18 mouse cellular contexts compared by ENCODE assay signal in the genomic region with DNA sequence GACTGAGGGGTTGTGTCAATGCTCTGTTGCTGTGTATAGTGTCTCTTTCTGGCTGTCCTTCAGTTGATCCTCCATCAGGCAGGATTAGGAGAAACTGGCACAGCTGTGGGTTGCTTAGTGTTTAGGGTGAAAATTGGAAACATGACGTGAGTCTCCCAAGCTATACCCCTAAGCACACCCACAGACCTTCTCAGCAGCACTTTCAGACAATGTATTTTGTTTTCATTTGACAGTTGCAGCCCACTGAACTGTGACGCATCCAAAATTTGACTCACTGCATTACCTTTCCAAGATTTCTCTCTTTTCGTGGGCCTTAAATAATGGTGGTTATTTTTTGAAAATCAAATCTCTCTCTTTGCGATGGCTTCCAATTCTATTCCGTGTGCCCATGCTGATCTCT.
DNase-seq lines count a peak whose midpoint lies in the region.
"Had no signal": no experiment of that assay in that cellular context is flagged by ENCODE, and none has a peak within 500 bp of the region (broad histone marks: within the 10 kb centered on the region; RNA-seq: fewer than 3 reads in every experiment).

No protein-coding gene starts in this region.

- DNase-seq in frontal cortex, adult 2 months (ENCODE audit: extremely low spot score in 1 of 2, low spot score in 1 of 2), result peak; percentile 35 to 67
- DNase-seq in frontal cortex, postnatal 10 days (ENCODE audit: low spot score in 2 of 2), result no peak
- peak; percentile 45 for DNase-seq in left cerebral cortex, adult 11 months (ENCODE audit: low spot score)
- no peak for DNase-seq in left cerebral cortex, postnatal 4 days
- DNase-seq in right cerebral cortex, postnatal 25 days, result peak; percentile 34
- DNase-seq in right cerebral cortex, postnatal 10 days (ENCODE audit: low spot score in 2 of 2), result no peak
- DNase-seq in telencephalon, adult 2 months (ENCODE audit: low read depth, low spot score), result peak; percentile 77
- no peak for DNase-seq in adrenal gland, postnatal 25 days
- DNase-seq: adrenal gland, postnatal 10 days; cerebellum, adult 18-20 months; cerebellum, postnatal 25 days; gastrocnemius, postnatal 14 days; kidney, adult 8-10 months; kidney, postnatal 4 days; liver; lung, adult 2 months; lung, postnatal 10 days; thymus, postnatal 4 days had no signal

- intact Hi-C loops in left cerebral cortex, postnatal 4 days (cut with DNase I), result no loop called here

Comparison
In these comparisons a context has a peak if more than half of its experiments do, and no peak if none do; other contexts are left out.
1. DNase-seq: peak in frontal cortex, adult 2 months (2 of 2), left cerebral cortex, adult 11 months (single experiment), right cerebral cortex, postnatal 25 days (single experiment) and telencephalon, adult 2 months (single experiment); none in frontal cortex, postnatal 10 days (0 of 2), left cerebral cortex, postnatal 4 days (single experiment), right cerebral cortex, postnatal 10 days (0 of 2) and adrenal gland, postnatal 25 days (single experiment).